Mouse (Mus musculus): ENCODE measurements around the gene Ndufa3.
A peak's percentile ranks its signal among the peaks of the same experiment; 100 is the strongest.

DNA sequence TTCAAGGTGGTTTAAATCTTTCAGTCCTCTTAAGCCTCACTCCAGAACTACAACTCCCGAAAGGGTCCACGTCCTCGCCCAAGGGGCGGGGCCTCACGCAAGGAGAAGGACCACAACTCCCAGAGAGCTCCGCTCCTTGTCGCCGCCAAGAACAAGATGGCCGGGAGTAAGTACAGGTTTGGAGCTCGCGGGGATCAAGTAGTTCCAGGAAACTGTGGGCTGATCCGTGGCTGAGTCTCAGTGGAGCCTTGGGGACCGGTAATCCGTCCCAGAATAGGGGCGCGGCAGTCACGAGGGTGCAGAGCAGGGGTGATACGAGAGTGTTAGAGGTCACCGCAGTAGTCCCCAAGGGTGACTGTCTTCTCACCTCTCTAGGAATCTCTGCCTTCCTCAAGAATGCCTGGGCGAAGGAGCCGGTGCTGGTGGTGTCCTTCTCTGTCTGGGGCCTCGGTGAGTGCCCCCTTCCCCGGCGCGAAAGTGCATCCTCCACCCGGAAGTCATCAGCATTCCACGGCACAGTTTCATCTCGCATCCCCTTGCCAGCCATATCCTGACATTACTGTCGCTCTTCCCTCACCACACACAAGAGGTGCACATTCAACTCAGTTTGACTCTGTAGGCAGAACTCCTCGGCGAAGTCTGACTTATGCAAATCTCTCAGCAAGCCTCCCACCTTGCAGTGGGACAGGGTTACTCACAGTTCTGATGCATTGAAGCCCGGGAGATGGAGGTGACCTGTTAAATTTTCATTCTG, at the start of gene Ndufa3:
- peak; percentile 65 for TF ChIP-seq POLR2A (IDR thresholded peaks at IDR 0.05; ENCODE audit: low read depth, low read length)
- no peak for TF ChIP-seq CTCF (conservative IDR thresholded peaks at IDR 0.05; ENCODE audit: insufficient read depth, insufficient read length, low read depth, low read length)
